Comparison of ENCODE assay signal across 14 mouse cellular contexts in the genomic region with DNA sequence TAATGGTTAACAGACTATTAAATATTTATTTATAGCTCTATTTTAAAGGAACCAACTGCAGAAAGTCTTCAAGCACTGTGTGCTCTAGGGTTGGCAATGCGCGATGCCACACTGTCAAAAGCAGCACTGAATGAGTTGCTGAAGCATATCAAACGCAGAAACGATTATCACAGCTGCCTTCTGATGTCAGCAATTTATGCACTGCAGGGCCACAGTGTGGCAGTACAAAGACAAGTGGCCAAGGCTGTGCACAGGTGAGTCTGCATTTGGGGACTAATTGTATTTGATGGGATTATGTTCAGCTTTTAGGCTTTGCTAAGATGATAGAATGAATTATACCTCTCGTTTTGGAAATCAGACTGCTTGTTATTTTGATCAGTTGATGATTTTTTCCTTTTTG. TPM values are rescaled to one million over a fixed set of nuclear protein-coding genes. Genes with fewer than 3 reads are reported as not detected.
DNase-seq lines count a peak whose midpoint lies in the region; ATAC-seq and TF ChIP-seq lines count a peak whose summit lies in the region.
"Had no signal": no experiment of that assay in that cellular context is flagged by ENCODE, and none has a peak within 500 bp of the region (broad histone marks: within the 10 kb centered on the region; RNA-seq: fewer than 3 reads in every experiment).

No protein-coding gene starts in this region.

- no peaks in the 10 kb centered on the region for H3K4me1 ChIP-seq in forebrain, embryonic 14.5 days (ENCODE audit: control insufficient read depth, insufficient read depth, low read length)
- no peaks in the 10 kb centered on the region for H3K4me1 ChIP-seq in forebrain, embryonic 16.5 days (replicated peaks; ENCODE audit: control insufficient read depth, insufficient read depth, low read length)
- H3K4me1 ChIP-seq in kidney, postnatal 0 days (replicated peaks; ENCODE audit: insufficient read depth, low read length) = no peaks in the 10 kb centered on the region
- H3K4me1 ChIP-seq: embryonic facial prominence, embryonic 13.5 days had no signal

- peaks cover 38% of the 10 kb centered on the region for H3K36me3 ChIP-seq in forebrain, embryonic 14.5 days (ENCODE audit: control insufficient read depth, insufficient read depth, low read length)
- H3K36me3 ChIP-seq in forebrain, embryonic 16.5 days (ENCODE audit: control insufficient read depth, insufficient read depth) = no peaks in the 10 kb centered on the region; the same call in 1 of the 2 replicates
- H3K36me3 ChIP-seq in kidney, postnatal 0 days (ENCODE audit: insufficient read depth, low read length) = peaks cover 21% of the 10 kb centered on the region

- peak; percentile 2 for DNase-seq in forebrain, embryonic 14.5 days (ENCODE audit: low spot score)
- DNase-seq in kidney, postnatal 0 days (ENCODE audit: low spot score) = no peak
- DNase-seq in kidney, postnatal 14 days = no peak
- DNase-seq in brain, embryonic 14.5 days (ENCODE audit: low read depth) = peak; percentile 30
- peak; percentile 17 to 33 for DNase-seq in cerebellum, postnatal 36 days
- no peak for DNase-seq in right cerebral cortex, postnatal 25 days
- DNase-seq: heart, adult 11 months; kidney, postnatal 25 days; lung, adult 2 months had no signal

- H3K4me3 ChIP-seq in forebrain, embryonic 14.5 days (ENCODE audit: low read depth, low read length) = no peak overlapping the region
- no peak overlapping the region for H3K4me3 ChIP-seq in forebrain, embryonic 16.5 days (replicated peaks; ENCODE audit: low read length)
- no peak overlapping the region for H3K4me3 ChIP-seq in kidney, postnatal 0 days (replicated peaks; ENCODE audit: low read depth, low read length)
- H3K4me3 ChIP-seq: embryonic facial prominence, embryonic 13.5 days had no signal

- 82% methylated on average over 5 of the region's 5 CpGs for WGBS in forebrain, embryonic 14.5 days
- 78% methylated on average over 5 of the region's 5 CpGs for WGBS in forebrain, embryonic 16.5 days
- 75% methylated on average over 5 of the region's 5 CpGs for WGBS in kidney, postnatal 0 days

- no peak for TF ChIP-seq POLR2A in brain, embryonic 14.5 days (IDR thresholded peaks at IDR 0.05; ENCODE audit: borderline replicate concordance, extremely low read depth, insufficient read depth, insufficient read length, poor library complexity, severe bottlenecking)

- TF ChIP-seq CTCF in kidney, postnatal 0 days (IDR thresholded peaks at IDR 0.05; ENCODE audit: low read depth) = peak; percentile 27; the same call in 1 of the 2 replicates
- TF ChIP-seq CTCF in brain, embryonic 14.5 days (IDR thresholded peaks at IDR 0.05; ENCODE audit: borderline replicate concordance, extremely low read depth, insufficient read depth, insufficient read length) = peak; percentile 21; the same call in 1 of the 2 replicates

- no peaks in the 10 kb centered on the region for H3K9me3 ChIP-seq in forebrain, embryonic 14.5 days (replicated peaks; ENCODE audit: control insufficient read depth, low read length)
- H3K9me3 ChIP-seq in forebrain, embryonic 16.5 days (ENCODE audit: control insufficient read depth, low read length) = no peaks in the 10 kb centered on the region
- no peaks in the 10 kb centered on the region for H3K9me3 ChIP-seq in kidney, postnatal 0 days (replicated peaks; ENCODE audit: low read length)
- H3K9me3 ChIP-seq: embryonic facial prominence, embryonic 13.5 days had no signal

- H3K27me3 ChIP-seq in forebrain, embryonic 14.5 days (replicated peaks; ENCODE audit: control insufficient read depth, insufficient read depth, low read length) = no peaks in the 10 kb centered on the region
- H3K27me3 ChIP-seq in forebrain, embryonic 16.5 days (replicated peaks; ENCODE audit: control insufficient read depth, insufficient read depth, low read length) = no peaks in the 10 kb centered on the region
- H3K27me3 ChIP-seq in kidney, postnatal 0 days (ENCODE audit: insufficient read depth, low read length) = no peaks in the 10 kb centered on the region
- H3K27me3 ChIP-seq: embryonic facial prominence, embryonic 13.5 days; Patski had no signal

- H3K4me2 ChIP-seq in forebrain, embryonic 14.5 days (ENCODE audit: low read length) = no peak overlapping the region
- H3K4me2 ChIP-seq in forebrain, embryonic 16.5 days (ENCODE audit: low read length) = no peak overlapping the region
- no peak overlapping the region for H3K4me2 ChIP-seq in kidney, postnatal 0 days (ENCODE audit: low read length)
- H3K4me2 ChIP-seq: embryonic facial prominence, embryonic 13.5 days had no signal

- no peak for ATAC-seq in forebrain, embryonic 14.5 days
- no peak for ATAC-seq in forebrain, embryonic 16.5 days
- no peak for ATAC-seq in kidney, postnatal 0 days (replicated peaks; ENCODE audit: low FRiP score, low read depth)
- no peak for ATAC-seq in monocyte, adult 5-6 weeks (replicated peaks; ENCODE audit: insufficient number of reproducible peaks, low FRiP score, low TSS enrichment, poor library complexity, severe bottlenecking)
- ATAC-seq: inflammation-experienced regulatory T-cells, adult 6 months; Patski had no signal

- no peak overlapping the region for H3K27ac ChIP-seq in forebrain, embryonic 14.5 days (ENCODE audit: low read depth, low read length)
- no peak overlapping the region for H3K27ac ChIP-seq in forebrain, embryonic 16.5 days (ENCODE audit: low read length)
- no peak overlapping the region for H3K27ac ChIP-seq in kidney, postnatal 0 days
- H3K27ac ChIP-seq: embryonic facial prominence, embryonic 13.5 days had no signal

- H3K9ac ChIP-seq in forebrain, embryonic 14.5 days (ENCODE audit: low read length) = no peak overlapping the region
- no peak overlapping the region for H3K9ac ChIP-seq in forebrain, embryonic 16.5 days (replicated peaks; ENCODE audit: low read depth, low read length)
- H3K9ac ChIP-seq in kidney, postnatal 0 days (ENCODE audit: low read depth, low read length) = no peak overlapping the region
- H3K9ac ChIP-seq: embryonic facial prominence, embryonic 13.5 days had no signal

RNA-seq across cellular contexts. Expression of gene Ttc37, which starts 51.9 kb away (rescaled TPM):
- 11.9 and 15.7 TPM in 2 replicates for polyA plus RNA-seq in forebrain, embryonic 14.5 days (2014; fragmentation: Nextera tagmentation; extraction: Ambion mirVana)
- polyA plus RNA-seq in forebrain, embryonic 16.5 days (2015; fragmentation: Nextera tagmentation; extraction: Ambion mirVana) = 12.9 and 14.2 TPM in 2 replicates
- 9.2 and 9.4 TPM in 2 replicates for polyA plus RNA-seq in kidney, postnatal 0 days (2015; fragmentation: Nextera tagmentation; extraction: Ambion mirVana)
- 12.9 and 13.2 TPM in 2 replicates for polyA plus RNA-seq in brain, embryonic 14.5 days (2012; rRNA removed)
- total RNA-seq in monocyte, adult 5-6 weeks (2017) = 19.1 to 33.6 TPM (median 32.7 TPM) in 3 replicates

RNA-seq across cellular contexts. Expression of gene Arsk, which starts 52.0 kb away (rescaled TPM):
- 4.6 and 6.0 TPM in 2 replicates for polyA plus RNA-seq in forebrain, embryonic 14.5 days (2014; fragmentation: Nextera tagmentation; extraction: Ambion mirVana)
- 4.3 and 4.6 TPM in 2 replicates for polyA plus RNA-seq in forebrain, embryonic 16.5 days (2015; fragmentation: Nextera tagmentation; extraction: Ambion mirVana)
- 11.6 and 12.1 TPM in 2 replicates for polyA plus RNA-seq in kidney, postnatal 0 days (2015; fragmentation: Nextera tagmentation; extraction: Ambion mirVana)
- 3.9 and 4.0 TPM in 2 replicates for polyA plus RNA-seq in brain, embryonic 14.5 days (2012; rRNA removed)
- total RNA-seq in monocyte, adult 5-6 weeks (2017) = 13.9 to 16.9 TPM (median 14.6 TPM) in 3 replicates

Comparison
In these comparisons a context has a peak if more than half of its experiments do, and no peak if none do; other contexts are left out.
1. DNase-seq: peak in forebrain, embryonic 14.5 days (single experiment), brain, embryonic 14.5 days (single experiment) and cerebellum, postnatal 36 days (2 of 2); none in kidney, postnatal 0 days (single experiment), kidney, postnatal 14 days (single experiment) and right cerebral cortex, postnatal 25 days (single experiment).